Mouse (Mus musculus) stomach, embryonic 15.5 days (tissue): ENCODE measurements at regions not wholly inside any gene's neighbourhood (a gene's known extent, or its start where the extent isn't known, plus 50 kb on each side); places are given as distances from the start of the nearest gene placed in this dataset.

Source experiments
- ATAC-seq: fragments of 200-750 bp; cut with Nextera tagmentation; 2 replicates; pipeline ENCODE4 v1.8.0; 2017; ENCODE audit warnings: low read depth, moderate number of reproducible peaks, moderate TSS enrichment; ENCODE audit not compliant: insufficient read depth, low FRiP score
- H3K27ac ChIP-seq: fragments of 300-500 bp; sonication (generic); 2 replicates; pipeline ENCODE4 v1.5.1; 2015; ENCODE audit warnings: mild to moderate bottlenecking, inconsistent platforms
- H3K27me3 ChIP-seq: fragments of 300-500 bp; sonication (generic); replicated peaks from 2 replicates; pipeline ENCODE4 v1.6.1; 2015; ENCODE audit warnings: inconsistent platforms
- H3K36me3 ChIP-seq: fragments of 300-500 bp; sonication (generic); 2 replicates; pipeline ENCODE4 v1.6.1; 2015; ENCODE audit warnings: inconsistent platforms
- H3K4me1 ChIP-seq: fragments of 300-500 bp; sonication (generic); 2 replicates; pipeline ENCODE4 v1.6.1; 2015; ENCODE audit warnings: inconsistent platforms
- H3K4me2 ChIP-seq: fragments of 300-500 bp; sonication (generic); 2 replicates; pipeline ENCODE4 v1.6.1; 2015; ENCODE audit warnings: mild to moderate bottlenecking, inconsistent platforms
- H3K4me3 ChIP-seq: fragments of 300-500 bp; sonication (generic); replicated peaks from 2 replicates; pipeline ENCODE4 v1.5.1; 2015; ENCODE audit warnings: inconsistent platforms
- H3K9ac ChIP-seq: fragments of 300-500 bp; sonication (generic); 2 replicates; pipeline ENCODE4 v1.6.1; 2015; ENCODE audit warnings: inconsistent platforms
- H3K9me3 ChIP-seq: fragments of 300-500 bp; sonication (generic); 2 replicates; pipeline ENCODE4 v1.6.1; 2016; ENCODE audit warnings: inconsistent platforms
- WGBS: fragments of 180-500 bp; shearing (Covaris S2); methylation state at CpG from one replicate; pipeline ENCODE4 v1.1.7; 2015; 5-methylcytosine and 5-hydroxymethylcytosine counted together

- ATAC-seq, result no peak
- no peak overlapping the region for H3K9ac ChIP-seq
- H3K4me1 ChIP-seq, result no peaks in the 10 kb centered on the region
- H3K27me3 ChIP-seq, result no peaks in the 10 kb centered on the region
- H3K36me3 ChIP-seq, result no peaks in the 10 kb centered on the region
- H3K27ac ChIP-seq, result no peak overlapping the region
- H3K4me3 ChIP-seq, result no peak overlapping the region
- no peak overlapping the region for H3K4me2 ChIP-seq
- H3K9me3 ChIP-seq, result no peaks in the 10 kb centered on the region
These were observed 89.5 kb downstream of the Tmem38b start for GRCm38 (mm10) chr4:53915326-53915725.

GRCm38 (mm10) chr4:53919188-53919587, 93.3 kb downstream of the Tmem38b start:
- Histone ChIP-seq H3K36me3 (no peaks in the 10 kb centered on the region), H3K4me2 (no peak overlapping the region), H3K9ac (no peak overlapping the region), H3K27ac (no peak overlapping the region), H3K27me3 (no peaks in the 10 kb centered on the region), H3K4me1 (no peaks in the 10 kb centered on the region), H3K4me3 (no peak overlapping the region), H3K9me3 (no peaks in the 10 kb centered on the region)
- no peak for ATAC-seq

- H3K4me3 ChIP-seq, result no peak overlapping the region
- no peak for ATAC-seq
- no peaks in the 10 kb centered on the region for H3K27me3 ChIP-seq
- no peaks in the 10 kb centered on the region for H3K9me3 ChIP-seq
- H3K9ac ChIP-seq, result no peak overlapping the region
- WGBS, result 60% methylated on average over 2 of the region's 2 CpGs
- H3K4me1 ChIP-seq, result no peaks in the 10 kb centered on the region
- H3K36me3 ChIP-seq, result no peaks in the 10 kb centered on the region
- no peak overlapping the region for H3K4me2 ChIP-seq
- no peak overlapping the region for H3K27ac ChIP-seq
These were observed 94.7 kb downstream of the Tmem38b start for GRCm38 (mm10) chr4:53920587-53920986.

GRCm38 (mm10) chr4:53931068-53931467, 105.2 kb downstream of the Tmem38b start:
- Histone ChIP-seq H3K27ac (no peak overlapping the region), H3K4me1 (0 out of 2 replicates have a peak, but pooled peaks cover 3% of the 10 kb centered on the region), H3K9me3 (no peaks in the 10 kb centered on the region), H3K9ac (no peak overlapping the region), H3K36me3 (no peaks in the 10 kb centered on the region), H3K27me3 (no peaks in the 10 kb centered on the region), H3K4me2 (no peak overlapping the region), H3K4me3 (no peak overlapping the region)
- 93% methylated on average over 3 of the region's 3 CpGs for WGBS
- no peak for ATAC-seq

GRCm38 (mm10) chr4:53931499-53931898, 105.7 kb downstream of the Tmem38b start:
- Histone ChIP-seq H3K9ac (no peak overlapping the region), H3K4me3 (peak overlapping the region; percentile 21; the same call in 1 of the 2 replicates), H3K4me2 (peak overlapping the region; percentile 52), H3K36me3 (no peaks in the 10 kb centered on the region), H3K9me3 (no peaks in the 10 kb centered on the region), H3K27me3 (no peaks in the 10 kb centered on the region), H3K27ac (no peak overlapping the region), H3K4me1 (0 out of 2 replicates have a peak, but pooled peaks cover 3% of the 10 kb centered on the region)
- ATAC-seq, result peak; percentile 75
- WGBS, result 10% methylated on average over 10 of the region's 10 CpGs

- no peak overlapping the region for H3K4me2 ChIP-seq
- H3K4me3 ChIP-seq, result no peak overlapping the region
- 63% methylated on average over 5 of the region's 5 CpGs for WGBS
- no peaks in the 10 kb centered on the region for H3K9me3 ChIP-seq
- H3K27me3 ChIP-seq, result no peaks in the 10 kb centered on the region
- no peak overlapping the region for H3K9ac ChIP-seq
- no peak for ATAC-seq
- no peaks in the 10 kb centered on the region for H3K36me3 ChIP-seq
- H3K4me1 ChIP-seq, result 0 out of 2 replicates have a peak, but pooled peaks cover 3% of the 10 kb centered on the region
- no peak overlapping the region for H3K27ac ChIP-seq
These were observed 109.5 kb downstream of the Tmem38b start for GRCm38 (mm10) chr4:53935306-53935705.

- no peaks in the 10 kb centered on the region for H3K4me1 ChIP-seq
- no peaks in the 10 kb centered on the region for H3K9me3 ChIP-seq
- 76% methylated on average over 7 of the region's 7 CpGs for WGBS
- no peak overlapping the region for H3K4me3 ChIP-seq
- H3K4me2 ChIP-seq, result no peak overlapping the region
- no peaks in the 10 kb centered on the region for H3K27me3 ChIP-seq
- ATAC-seq, result no peak
- H3K27ac ChIP-seq, result no peak overlapping the region
- no peak overlapping the region for H3K9ac ChIP-seq
- no peaks in the 10 kb centered on the region for H3K36me3 ChIP-seq
These were observed 122.9 kb downstream of the Tmem38b start for GRCm38 (mm10) chr4:53948736-53949135.

GRCm38 (mm10) chr4:53949164-53949563, 123.3 kb downstream of the Tmem38b start:
- H3K36me3 ChIP-seq, result no peaks in the 10 kb centered on the region
- no peak overlapping the region for H3K4me2 ChIP-seq
- 77% methylated on average over 3 of the region's 3 CpGs for WGBS
- no peaks in the 10 kb centered on the region for H3K9me3 ChIP-seq
- H3K9ac ChIP-seq, result no peak overlapping the region
- H3K4me3 ChIP-seq, result no peak overlapping the region
- no peaks in the 10 kb centered on the region for H3K4me1 ChIP-seq
- H3K27ac ChIP-seq, result no peak overlapping the region
- ATAC-seq, result no peak
- H3K27me3 ChIP-seq, result no peaks in the 10 kb centered on the region

GRCm38 (mm10) chr4:53950496-53950895, 124.7 kb downstream of the Tmem38b start:
- 63% methylated on average over 6 of the region's 6 CpGs for WGBS
- no peaks in the 10 kb centered on the region for H3K36me3 ChIP-seq
- H3K4me1 ChIP-seq, result no peaks in the 10 kb centered on the region
- H3K4me2 ChIP-seq, result no peak overlapping the region
- no peak overlapping the region for H3K27ac ChIP-seq
- H3K9ac ChIP-seq, result no peak overlapping the region
- no peak overlapping the region for H3K4me3 ChIP-seq
- no peak for ATAC-seq
- no peaks in the 10 kb centered on the region for H3K9me3 ChIP-seq
- no peaks in the 10 kb centered on the region for H3K27me3 ChIP-seq

- Histone ChIP-seq H3K36me3 (no peaks in the 10 kb centered on the region), H3K4me3 (no peak overlapping the region), H3K27ac (no peak overlapping the region), H3K27me3 (no peaks in the 10 kb centered on the region), H3K4me1 (no peaks in the 10 kb centered on the region), H3K9me3 (no peaks in the 10 kb centered on the region), H3K9ac (no peak overlapping the region), H3K4me2 (no peak overlapping the region)
- no peak for ATAC-seq
- WGBS, result 17% methylated on average over 3 of the region's 3 CpGs
These were observed 125.3 kb downstream of the Tmem38b start for GRCm38 (mm10) chr4:53951003-53951733.

GRCm38 (mm10) chr4:53951734-53952109, 125.9 kb downstream of the Tmem38b start:
- Histone ChIP-seq H3K36me3 (no peaks in the 10 kb centered on the region), H3K4me2 (no peak overlapping the region), H3K4me3 (no peak overlapping the region), H3K27me3 (no peaks in the 10 kb centered on the region), H3K4me1 (no peaks in the 10 kb centered on the region), H3K9me3 (no peaks in the 10 kb centered on the region), H3K9ac (no peak overlapping the region), H3K27ac (no peak overlapping the region)
- ATAC-seq, result no peak
- 63% methylated on average over 5 of the region's 5 CpGs for WGBS

- H3K4me2 ChIP-seq, result no peak overlapping the region
- no peak overlapping the region for H3K9ac ChIP-seq
- no peak overlapping the region for H3K27ac ChIP-seq
- H3K4me3 ChIP-seq, result no peak overlapping the region
- no peaks in the 10 kb centered on the region for H3K4me1 ChIP-seq
- H3K9me3 ChIP-seq, result no peaks in the 10 kb centered on the region
- 17% methylated on average over 3 of the region's 3 CpGs for WGBS
- no peaks in the 10 kb centered on the region for H3K27me3 ChIP-seq
- no peak for ATAC-seq
- no peaks in the 10 kb centered on the region for H3K36me3 ChIP-seq
These were observed 126.4 kb downstream of the Tmem38b start for GRCm38 (mm10) chr4:53952288-53952687.

- Histone ChIP-seq H3K4me1 (no peaks in the 10 kb centered on the region), H3K4me2 (no peak overlapping the region), H3K4me3 (no peak overlapping the region), H3K9ac (no peak overlapping the region), H3K36me3 (no peaks in the 10 kb centered on the region), H3K9me3 (no peaks in the 10 kb centered on the region), H3K27ac (no peak overlapping the region), H3K27me3 (no peaks in the 10 kb centered on the region)
- ATAC-seq, result no peak
- 62% methylated on average over 3 of the region's 3 CpGs for WGBS
These were observed 136.6 kb downstream of the Tmem38b start for GRCm38 (mm10) chr4:53962458-53962857.
